Mouse (Mus musculus): ENCODE results near the gene Sox5.

DNA sequence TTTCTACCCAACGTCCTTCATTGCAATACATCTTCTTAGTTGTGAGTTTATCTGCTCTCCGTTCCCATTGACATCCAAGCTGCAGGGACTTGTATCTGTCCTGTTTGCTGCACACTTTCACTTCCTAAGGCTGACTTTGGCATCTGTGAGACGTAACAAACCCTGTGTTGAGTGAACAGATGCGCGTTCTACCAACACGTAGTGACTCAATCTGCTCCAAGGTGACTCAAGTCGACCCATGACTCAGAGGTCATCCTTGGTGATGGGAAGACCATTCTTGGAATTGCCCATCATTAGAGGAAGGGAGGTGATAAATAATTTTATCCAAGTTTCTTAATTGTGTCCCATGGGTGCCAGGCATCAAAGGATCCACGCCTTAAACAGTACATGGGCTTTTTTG is 719.3 kb downstream of the Sox5 start:
- no peak for TF ChIP-seq CTCF (IDR thresholded peaks at IDR 0.05; ENCODE audit: low read depth)
- no peak for TF ChIP-seq EP300 (IDR thresholded peaks at IDR 0.05; ENCODE audit: low read depth)

Data from liver, embryonic 14.5 days (tissue).